Mouse (Mus musculus): Measurements from ENCODE around the gene Mau2.
"Not testable (repeated sequence)": the region's sequence is repeated elsewhere in the genome, so short reads cannot be mapped to it uniquely, and the experiment has no call there.

The Mau2 gene

DNA sequence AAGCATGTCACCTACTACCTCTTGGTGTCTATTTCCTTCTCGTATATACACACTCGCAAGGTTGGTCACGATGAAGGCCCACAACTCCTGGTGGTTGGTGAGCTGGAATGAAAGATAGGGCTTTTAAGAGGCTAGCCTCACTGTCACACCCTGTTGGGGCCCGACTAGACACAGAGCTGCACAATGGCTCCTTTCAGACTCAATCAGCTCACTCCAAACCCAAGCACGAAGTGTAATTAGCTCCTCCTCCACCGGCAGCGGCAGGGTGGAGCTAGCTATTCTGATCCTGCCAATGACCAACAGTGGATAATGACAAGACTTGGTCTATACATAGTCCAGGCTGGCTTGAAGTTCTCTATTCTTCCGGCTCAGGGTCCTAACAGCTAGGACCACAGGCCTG, 18.9 kb downstream of the Mau2 start:
- DNase-seq (ENCODE audit: low read depth, low spot score), result peak; percentile 45

DNA sequence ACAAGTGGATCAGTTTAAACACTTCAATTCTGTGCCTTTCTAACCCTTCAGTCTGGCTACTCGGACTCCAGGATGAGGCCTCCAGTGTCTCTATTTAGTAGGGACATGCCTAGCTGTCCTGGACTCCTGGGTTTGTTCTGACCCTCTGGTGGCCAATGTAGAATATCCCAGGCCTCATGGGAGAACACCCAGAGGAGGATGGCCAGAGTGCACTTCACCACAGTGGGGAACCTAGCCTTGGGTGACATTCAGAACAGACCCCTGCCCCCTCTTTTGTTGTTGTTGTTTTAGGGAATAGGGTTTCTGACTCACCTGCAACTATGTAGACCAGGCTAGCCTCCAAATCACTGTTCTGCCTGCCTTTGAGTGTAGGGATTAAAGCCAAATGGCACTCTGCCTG, 27.5 kb downstream of the Mau2 start:
- DNase-seq (ENCODE audit: low read depth, low spot score), result no peak

DNA sequence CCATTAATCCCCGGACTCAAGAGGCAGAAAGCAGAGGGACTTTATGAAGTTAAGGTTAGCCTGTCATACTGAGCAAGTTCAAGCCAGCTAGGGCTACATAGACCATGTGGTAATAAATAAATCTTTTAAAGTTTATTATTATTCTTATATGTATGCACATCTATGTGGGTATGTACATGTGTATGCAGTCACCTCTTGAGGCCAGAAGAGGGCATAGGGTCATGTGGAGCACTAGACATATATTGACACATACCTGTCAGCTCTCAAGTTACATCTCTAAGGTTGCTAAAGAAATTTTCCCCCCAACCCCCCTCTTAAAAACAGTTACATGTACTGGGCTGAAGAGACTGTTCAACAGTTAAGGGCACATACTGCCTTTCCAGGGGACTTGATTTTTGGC, 29.8 kb downstream of the Mau2 start:
- DNase-seq (ENCODE audit: low read depth, low spot score), result no peak

DNA sequence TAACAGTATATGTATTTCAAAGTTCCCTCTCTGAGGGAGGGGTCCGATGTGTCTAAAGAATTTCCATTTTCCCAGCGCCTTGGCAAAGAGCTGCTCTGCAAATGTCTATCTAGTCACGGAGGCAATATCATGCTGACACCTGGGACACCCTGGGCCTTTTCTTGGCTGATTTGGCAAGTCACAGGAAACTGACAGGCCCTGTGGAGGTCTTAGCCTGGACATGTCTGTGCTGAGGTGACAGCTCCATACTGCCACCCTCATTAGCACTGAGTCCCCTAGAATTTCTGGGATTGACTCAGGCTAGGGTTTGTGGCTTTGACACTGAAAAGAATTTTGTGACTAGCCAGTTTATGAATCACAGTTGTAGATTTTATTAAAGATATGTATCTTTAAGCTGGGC, 30.2 kb downstream of the Mau2 start:
- no peak for DNase-seq (ENCODE audit: low read depth, low spot score)

DNA sequence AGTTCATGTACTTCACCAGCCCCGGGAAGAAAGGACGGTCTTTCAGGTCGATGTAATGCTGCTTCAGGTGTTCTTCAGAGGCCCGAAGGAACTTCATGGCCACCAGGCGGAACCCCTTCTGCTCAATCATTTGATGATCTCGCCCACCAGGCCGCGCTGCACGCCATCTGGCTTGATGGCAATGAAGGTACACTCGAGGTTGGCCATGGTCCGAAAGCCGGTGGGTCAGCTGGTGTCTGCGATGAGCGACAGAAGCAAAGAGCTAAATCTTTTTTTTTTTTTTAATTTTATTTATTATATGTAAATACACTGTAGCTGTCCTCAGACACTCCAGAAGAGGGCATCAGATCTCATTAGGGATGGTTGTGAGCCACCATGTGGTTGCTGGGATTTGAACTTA, 31.7 kb downstream of the Mau2 start:
- DNase-seq (ENCODE audit: low read depth, low spot score), result not testable (repeated sequence)

DNA sequence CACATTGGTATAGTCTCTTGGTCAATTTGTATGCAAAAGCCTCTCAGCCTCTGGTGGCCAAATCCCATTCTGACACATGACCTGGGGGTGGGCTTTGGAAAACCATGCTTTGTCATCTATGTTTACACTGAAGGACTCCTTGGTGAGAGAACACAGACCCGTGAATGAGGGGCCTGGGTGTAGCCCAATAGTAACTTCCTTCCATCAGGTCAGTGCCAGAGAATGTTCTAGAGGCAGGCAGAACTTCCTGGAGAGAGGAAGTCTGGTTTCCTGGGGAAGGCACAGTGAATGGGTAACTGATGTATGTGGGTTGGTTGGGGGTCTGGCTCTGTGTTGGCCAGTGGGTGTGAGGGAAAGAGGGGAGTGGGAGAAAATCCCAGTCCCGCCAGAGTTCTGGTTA, 37.4 kb downstream of the Mau2 start:
- DNase-seq (ENCODE audit: low read depth, low spot score), result peak; percentile 27

DNA sequence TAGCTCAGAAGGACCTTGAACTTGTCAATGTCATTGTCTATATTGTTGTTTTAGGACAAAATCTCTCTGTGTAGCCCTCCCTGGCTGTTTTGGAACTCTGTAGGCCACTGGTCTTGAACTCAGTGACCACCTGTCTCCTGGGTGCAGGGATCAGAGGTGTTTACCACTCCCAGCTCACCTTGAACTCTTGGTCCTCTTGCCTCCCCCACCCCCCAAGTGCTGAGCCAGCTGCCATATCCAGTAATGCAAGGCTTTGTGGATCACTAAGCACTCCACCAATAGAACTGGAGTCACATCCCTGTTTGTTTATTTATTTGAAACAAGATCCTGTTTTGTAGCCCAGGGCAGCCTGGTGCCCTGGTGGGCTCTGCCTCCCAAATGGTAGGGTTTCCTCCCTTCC, 38.2 kb downstream of the Mau2 start:
- DNase-seq (ENCODE audit: low read depth, low spot score), result no peak

DNA sequence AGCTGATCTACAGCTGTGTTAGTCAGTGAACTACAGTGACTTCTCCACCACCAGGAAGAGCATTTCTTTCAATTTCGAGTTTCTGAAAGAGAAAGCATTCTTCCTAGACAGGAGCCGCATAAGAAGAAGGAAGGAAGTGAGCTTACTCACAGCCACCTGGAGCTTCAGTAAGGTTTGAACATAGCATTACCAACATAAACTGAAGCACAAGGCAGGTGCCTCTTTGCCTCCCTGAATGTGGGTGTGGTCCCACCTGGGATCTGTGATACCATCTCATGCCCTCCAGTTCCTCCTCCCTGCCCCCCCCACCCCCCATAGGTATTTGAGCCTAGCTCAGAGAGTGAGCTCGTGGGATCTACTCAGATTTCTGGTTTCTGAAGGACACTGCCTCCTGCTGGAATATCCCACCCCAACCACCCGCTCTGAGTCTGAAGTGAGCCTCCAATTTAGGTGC, 39.3 kb downstream of the Mau2 start:
- peak; percentile 50 for DNase-seq (ENCODE audit: low read depth, low spot score)

DNA sequence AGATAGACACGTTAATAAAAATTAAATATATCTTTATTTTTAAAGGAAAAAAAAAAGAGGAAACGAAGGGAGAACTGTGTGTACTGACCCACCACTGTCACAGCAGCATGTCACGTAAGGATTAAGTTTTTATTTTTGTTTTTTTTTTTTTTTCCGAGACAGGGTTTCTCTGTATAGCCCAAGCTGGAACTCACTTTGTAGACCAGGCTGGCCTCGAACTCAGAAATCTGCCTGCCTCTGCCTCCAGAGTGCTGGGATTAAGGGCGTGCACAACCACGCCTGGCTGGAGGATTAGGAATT, 40.7 kb downstream of the Mau2 start:
- not testable (repeated sequence) for DNase-seq (ENCODE audit: low read depth, low spot score)

DNA sequence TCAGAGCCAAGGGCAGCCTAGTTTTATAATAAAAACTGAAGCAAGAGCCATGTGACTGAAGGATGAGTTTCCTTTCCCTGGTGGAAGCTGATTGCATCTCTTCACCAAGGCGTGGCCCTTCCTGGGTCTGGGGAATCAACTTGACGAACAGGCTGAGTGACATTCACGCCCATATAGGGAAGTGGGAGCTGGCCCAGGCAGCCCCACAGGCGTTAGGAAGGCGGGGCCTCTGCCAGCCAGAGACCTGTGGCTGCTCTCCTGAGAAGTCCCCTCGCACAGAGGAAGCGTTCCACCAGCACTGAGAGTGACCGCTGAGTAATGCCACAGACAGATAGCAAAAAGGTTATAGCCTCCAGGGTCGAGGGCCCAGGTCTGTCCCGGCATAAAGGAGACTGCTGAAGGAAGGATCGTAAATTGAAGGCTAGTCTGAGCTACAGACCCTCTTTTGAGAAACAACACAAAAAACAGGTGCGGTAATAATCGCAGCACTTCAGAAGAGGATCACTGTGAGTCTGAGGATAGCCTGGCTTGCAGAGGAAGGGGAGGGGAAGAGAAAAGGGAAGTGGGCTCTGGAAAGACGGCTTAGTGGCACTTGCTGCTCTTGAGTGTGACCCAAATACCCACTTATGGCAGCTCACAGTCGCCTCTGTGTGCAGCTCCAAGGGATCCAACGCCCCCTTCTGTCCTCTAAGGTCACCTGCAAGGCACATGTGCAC, 41.2 kb downstream of the Mau2 start:
- peak; percentile 98 for DNase-seq (ENCODE audit: low read depth, low spot score)

DNA sequence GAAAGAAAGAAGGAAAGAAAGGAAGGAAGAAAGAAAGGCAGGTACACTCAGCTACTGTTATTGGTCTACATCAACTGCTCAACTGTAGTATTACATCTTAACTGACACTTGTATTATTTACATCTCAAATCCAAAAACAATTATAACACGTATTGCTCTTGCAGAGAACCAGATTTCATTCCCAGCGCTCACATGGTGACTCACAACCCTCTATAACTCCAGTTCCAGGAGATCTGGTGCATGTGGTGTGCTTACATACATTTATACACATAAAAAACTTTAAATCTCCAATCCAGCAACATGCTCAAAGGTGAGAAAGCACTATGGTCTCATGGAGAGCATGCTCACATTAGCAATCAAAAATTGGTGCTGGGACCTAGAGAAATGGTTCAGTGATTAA, 42.3 kb downstream of the Mau2 start:
- DNase-seq (ENCODE audit: low read depth, low spot score), result no peak

DNA sequence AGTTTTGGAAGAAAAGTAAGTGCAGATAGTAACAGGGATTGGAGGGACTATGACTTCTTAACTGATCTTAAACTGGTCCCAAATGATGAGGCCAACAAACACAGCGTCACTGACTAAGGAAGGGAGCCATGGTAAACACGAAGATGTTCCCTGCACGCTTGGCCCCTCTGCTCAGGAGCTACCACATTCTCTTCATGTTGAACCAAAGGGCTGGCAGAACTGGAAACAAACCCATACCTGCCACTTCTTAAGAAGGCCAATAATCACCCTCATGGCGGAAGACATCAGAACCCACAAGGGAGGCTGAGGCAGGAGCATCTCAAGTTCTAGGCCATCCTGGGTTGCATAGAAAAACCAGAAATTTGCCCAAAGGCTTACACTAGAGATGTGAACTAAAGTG, 43.3 kb downstream of the Mau2 start:
- DNase-seq (ENCODE audit: low read depth, low spot score), result no peak

DNA sequence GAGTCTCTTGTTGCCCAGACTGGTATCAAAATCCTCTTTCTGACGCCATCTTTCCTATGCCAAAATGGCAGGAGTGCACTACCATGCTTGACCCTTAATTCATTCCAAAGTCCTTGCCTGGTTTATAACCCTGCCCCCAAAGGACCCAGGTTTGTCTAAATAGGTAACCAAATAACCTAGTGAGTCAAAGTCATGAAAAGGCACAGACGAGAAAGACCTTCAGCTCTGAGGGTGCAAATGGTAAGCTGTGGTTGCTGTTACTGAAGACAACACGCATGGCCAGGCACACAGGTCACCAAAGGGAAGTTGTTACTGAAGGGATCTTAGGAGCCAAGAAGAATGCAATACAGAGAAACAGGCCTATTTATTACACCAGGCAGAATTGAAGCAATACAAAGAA, 43.8 kb downstream of the Mau2 start:
- DNase-seq (ENCODE audit: low read depth, low spot score), result no peak

DNA sequence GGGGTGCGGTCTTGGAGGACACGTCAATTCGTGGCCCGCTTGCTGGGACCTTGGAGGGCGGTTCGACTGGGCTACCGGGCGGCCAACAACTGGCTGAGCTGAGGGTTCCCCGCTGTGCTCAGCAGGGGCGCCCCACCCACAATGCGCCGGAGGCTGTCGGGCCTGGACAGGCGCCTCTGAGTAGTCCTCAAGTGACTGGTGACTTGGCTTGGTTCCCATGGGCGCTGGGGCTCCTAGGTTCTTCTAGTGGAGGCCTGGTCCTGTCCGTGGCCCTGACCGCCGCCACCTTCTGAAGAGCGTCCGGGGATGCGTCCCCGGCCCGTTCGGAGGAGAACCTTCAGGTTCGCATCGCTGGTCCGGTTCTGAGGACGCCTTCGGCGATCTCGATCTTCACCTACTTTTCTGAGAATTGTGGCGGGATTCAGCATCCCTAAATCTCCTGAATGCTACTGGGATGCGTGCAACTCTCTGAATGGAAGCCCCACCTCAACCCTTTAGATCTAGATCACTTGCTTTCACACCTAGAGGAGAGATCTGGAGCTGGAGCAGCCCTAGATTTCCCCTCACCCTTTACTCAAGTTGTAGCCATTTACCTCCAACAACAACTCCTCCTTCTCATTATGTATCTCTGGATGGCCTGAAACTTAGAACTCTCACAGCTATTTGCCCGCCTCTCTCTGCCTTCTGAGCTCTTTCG, 45.8 kb downstream of the Mau2 start:
- peak; percentile 79 for DNase-seq (ENCODE audit: low read depth, low spot score)

DNA sequence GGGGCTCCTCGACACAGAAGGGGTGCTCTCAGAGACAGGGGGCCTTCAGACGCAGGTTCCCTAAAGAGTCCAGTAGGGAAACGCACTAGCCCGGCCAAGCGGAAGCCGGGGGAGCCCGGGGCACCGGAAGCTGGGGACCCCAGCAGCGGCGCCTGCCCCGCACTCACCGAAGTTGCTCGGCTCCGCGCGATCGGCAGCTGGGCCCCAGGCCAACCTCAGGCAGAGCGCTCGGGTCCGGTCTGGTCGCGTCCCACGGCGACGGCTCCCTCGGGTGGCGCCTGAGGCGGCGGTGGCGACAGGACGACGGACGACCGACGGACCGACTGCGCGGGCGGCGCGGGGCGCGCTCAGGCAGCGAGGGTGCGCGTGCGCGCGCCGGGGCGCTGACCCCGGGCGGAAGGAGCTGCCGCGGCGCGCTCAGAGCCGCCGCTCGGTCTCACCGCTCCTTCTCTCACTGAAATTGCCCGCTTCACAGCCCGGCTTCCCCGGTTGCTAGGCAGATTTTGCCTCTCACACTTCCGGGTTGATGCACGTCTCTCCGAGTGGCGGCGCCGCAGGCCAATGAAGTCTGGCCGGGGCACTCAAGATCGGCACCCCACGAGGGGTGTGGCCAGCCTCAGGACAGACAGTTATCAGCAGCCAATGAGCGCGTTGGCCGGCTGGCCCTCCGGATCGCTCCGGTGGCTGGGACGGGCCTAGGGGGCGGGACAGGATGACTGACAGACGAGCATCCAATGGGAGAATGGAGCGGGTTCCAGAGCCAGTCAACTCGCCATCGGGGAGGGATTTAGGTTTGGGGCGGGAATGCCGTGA, 46.6 kb downstream of the Mau2 start, which contains the start of gene Gatad2a:
TSS of gene Gatad2a (minus strand) at position 609 of the 813 bp plus-strand sequence.
- DNase-seq (ENCODE audit: low read depth, low spot score), result peak; percentile 100

DNA sequence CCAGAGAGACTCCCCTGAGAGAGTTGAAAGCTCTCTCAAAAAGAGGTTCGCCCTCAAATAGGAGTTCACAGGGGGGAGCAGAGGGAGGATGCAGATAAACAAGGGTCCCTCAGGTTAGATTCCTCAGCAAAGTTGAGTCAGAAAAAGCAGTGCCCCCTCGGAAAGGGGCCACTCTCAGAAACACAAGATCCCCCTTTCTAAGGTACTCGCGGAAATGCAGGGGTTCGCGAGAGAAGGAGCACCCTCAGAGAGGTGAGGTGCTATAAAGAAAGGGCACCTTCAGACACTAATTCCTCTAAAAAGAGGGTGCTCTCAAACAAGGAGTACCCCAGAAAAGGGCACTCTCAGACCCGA, 47.1 kb downstream of the Mau2 start:
- DNase-seq (ENCODE audit: low read depth, low spot score), result no peak

DNA sequence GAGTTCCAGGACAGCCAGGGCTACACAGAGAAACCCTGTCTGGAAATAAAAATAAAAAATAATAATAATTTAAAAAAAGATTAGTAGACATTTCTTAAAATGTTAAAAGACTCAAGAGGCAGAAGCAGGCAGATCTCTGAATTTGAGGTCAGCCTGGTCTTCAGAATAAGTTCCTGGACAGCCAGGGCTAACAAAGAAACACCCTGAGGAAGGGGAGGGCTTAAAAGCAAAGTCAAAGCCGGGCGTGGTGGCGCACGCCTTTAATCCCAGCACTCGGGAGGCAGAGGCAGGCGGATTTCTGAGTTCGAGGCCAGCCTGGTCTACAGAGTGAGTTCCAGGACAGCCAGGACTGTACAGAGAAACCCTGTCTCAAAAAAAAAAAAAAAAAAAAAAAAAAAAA, 53.6 kb downstream of the Mau2 start:
- DNase-seq (ENCODE audit: low read depth, low spot score), result peak; percentile 53

DNA sequence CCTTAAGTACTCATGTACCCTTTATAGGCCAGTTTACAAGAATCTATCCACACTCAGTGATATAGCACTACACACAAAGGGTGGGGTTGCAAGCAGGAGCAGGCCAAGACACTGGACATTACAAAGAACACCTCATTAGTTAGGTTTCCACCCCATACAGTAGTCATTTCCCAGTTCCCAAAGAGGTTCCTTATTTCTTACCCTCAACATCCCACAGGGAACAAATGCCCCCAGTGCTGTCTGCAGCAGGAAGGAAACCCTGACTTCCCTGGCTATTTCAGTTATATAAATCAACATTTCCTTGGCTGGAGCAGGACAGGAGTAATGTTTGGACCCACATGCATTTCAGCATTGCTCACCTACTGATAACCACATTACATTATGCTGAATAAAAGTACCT, 54.8 kb downstream of the Mau2 start:
- no peak for DNase-seq (ENCODE audit: low read depth, low spot score)

DNA sequence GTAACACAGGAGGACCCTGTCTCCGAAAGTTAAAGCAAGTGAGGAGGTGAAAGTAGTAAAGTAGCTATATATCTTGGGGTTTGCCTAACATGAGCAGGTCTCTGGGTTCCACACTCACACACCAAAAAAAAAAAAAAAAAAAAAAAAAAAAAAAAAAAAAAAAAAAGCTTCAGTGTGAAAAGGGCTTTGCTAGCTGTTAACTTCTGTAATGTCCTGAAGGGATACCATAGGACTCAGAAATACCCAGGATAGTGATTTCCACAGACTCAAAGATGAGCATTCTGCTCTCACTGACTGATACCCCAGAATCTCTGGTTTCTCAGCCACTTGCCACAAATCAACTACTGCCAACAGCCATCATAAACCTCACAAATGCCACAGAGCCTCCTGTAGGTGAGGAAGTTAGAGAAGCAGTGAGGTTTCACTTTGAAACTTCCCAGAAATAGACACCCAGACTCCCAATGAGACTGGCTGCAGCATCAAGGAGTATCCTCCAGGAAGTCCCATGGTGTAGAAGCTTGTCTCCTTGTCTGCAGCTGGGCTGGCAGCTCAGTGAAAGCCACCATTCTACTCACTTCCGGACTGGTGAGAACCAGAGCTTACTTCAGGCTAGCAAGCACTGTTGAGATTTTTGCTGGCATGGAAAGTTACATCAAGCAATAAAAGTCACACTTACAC, 57.5 kb downstream of the Mau2 start:
- DNase-seq (ENCODE audit: low read depth, low spot score), result no peak

DNA sequence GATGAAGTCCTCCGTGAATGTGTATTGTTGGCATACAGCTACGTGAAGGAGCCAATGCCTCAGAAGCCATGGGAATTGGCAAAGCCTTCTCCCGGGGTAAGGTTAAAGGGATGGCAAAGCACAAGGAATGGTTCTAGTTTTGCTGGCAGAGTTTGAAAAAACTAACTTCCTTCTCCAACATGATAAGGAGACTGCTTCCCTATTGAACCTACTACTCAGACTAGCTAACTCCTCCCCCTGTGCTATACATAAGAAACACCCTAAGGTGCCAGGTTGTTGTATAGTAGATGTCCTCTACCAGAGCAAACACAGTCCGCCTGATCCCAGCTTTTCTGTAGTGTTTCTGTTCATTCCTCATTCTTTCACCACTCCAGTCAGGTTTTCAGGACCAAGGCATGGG, 64.1 kb downstream of the Mau2 start:
- DNase-seq (ENCODE audit: low read depth, low spot score), result no peak

DNA sequence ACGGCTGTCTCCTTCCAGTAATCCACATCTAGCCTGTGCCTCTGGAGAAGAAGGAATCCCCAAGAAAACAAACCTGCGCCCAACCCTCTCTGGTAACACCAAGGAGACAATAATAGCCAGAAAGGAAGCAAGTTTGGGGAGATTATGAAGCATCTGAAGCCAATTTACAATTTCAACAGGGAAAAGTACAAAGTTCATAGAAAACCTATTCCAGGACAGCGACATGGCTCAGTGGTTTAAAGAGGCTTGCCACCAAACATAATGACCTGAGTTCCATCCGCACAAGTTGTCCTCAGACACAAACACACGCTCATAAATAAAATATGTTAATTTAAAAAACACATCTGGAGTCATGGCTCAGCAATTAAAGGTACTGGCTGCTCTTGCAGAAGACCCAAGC, 67.7 kb downstream of the Mau2 start:
- no peak for DNase-seq (ENCODE audit: low read depth, low spot score)

DNA sequence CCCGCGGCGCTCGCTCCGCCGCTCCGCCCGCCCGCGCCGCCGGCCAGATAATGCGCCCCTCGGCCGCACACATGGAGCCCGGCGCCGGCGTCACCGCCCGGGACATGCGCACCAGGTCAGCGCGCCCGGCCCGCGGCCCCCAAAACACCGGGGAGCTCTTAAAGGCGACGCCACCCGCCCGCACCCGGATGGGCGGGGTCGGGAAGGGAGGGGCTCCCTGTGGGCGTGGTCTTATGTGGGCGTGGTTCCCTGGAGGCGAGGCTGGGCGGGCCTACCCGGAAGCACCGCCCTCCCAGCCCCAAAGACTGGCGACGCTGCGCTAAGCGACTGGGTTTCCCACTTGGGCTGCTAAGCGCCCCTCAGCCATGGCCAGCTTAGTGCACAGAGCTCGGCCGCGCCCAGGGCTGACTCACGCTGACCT, 68.3 kb downstream of the Mau2 start:
- DNase-seq (ENCODE audit: low read depth, low spot score), result peak; percentile 88

Data from R1 (cell line).